Mouse (Mus musculus): ENCODE data around the gene Zbtb26. TPM values are rescaled to one million over a fixed set of nuclear protein-coding genes. Genes with fewer than 3 reads are reported as not detected.

Zbtb26 gene
- total and polyA plus RNA-seq, 3 experiments, result 4.2 to 5.0 TPM; not detected in 1

DNA sequence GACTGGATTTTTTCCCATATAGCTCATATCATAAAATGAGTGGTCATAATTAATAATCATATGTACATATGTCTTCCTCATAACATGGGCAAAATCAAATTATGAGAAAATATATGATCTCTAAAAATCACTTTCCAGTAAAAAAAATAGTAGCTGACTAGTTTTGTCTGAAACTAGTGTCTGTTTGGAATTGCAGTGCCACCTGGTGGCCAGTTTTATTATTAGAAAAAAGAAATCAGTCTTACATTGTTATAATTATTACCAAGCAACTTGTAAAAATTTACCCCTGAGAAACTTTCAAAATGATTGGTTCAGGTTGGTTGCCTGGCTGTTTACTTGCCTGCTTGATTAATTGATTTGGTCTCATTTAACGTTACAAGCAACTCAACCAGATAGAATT, 42.4 kb upstream of the Zbtb26 start:
- TF ChIP-seq SMC3 (IDR thresholded peaks at IDR 0.05; ENCODE audit: low read depth, low read length) (peak; percentile 72), RAD21 (IDR thresholded peaks at IDR 0.05; ENCODE audit: low read depth, low read length) (peak; percentile 79), CHD1 (IDR thresholded peaks at IDR 0.05; ENCODE audit: low read depth, low read length) (no peak), ZNF384 (IDR thresholded peaks at IDR 0.05; ENCODE audit: low read depth, low read length) (peak; percentile 90), NELFE (IDR thresholded peaks at IDR 0.05; ENCODE audit: low read depth, low read length) (no peak), CTCF (IDR thresholded peaks at IDR 0.05 in 2 of 3, conservative IDR thresholded peaks at IDR 0.05 in 1 of 3; ENCODE audit: control insufficient read depth in 1 of 3, insufficient read depth in 1 of 3, low read depth in 2 of 3, low read length in 3 of 3, poor library complexity in 1 of 3, severe bottlenecking in 1 of 3) (peak in 2 of 3 experiments; percentile 25 to 73; a peak in 4 of 6 replicates), ZC3H11A (IDR thresholded peaks at IDR 0.05; ENCODE audit: low read depth, low read length) (peak; percentile 58)
- no peak overlapping the region for H3K9ac ChIP-seq (ENCODE audit: control insufficient read depth, low read depth, low read length, poor library complexity, severe bottlenecking)
- H3K9me3 ChIP-seq (replicated peaks; ENCODE audit: insufficient read depth, low read length), result no peaks in the 10 kb centered on the region
- peaks cover 6 to 9% of the 10 kb centered on the region in 2 experiments for H3K4me1 ChIP-seq (ENCODE audit: control insufficient read depth in 1 of 2, insufficient read depth in 2 of 2, low read length in 2 of 2)
- no peaks in the 10 kb centered on the region for H3K79me2 ChIP-seq (ENCODE audit: control insufficient read depth, insufficient read depth, low read length, poor library complexity)
- H3K27me3 ChIP-seq (ENCODE audit: control insufficient read depth in 1 of 2, insufficient read depth in 2 of 2, low read length in 2 of 2), result no peaks in the 10 kb centered on the region
- H3K4me3 ChIP-seq (ENCODE audit: control insufficient read depth in 1 of 2, insufficient read depth in 1 of 2, low read depth in 2 of 2, low read length in 2 of 2), result no peak overlapping the region
- peak; percentile 74 for DNase-seq (ENCODE audit: low read depth, low spot score)
- H3K36me3 ChIP-seq (ENCODE audit: control insufficient read depth in 1 of 2, insufficient read depth in 2 of 2, low read length in 2 of 2), result peaks cover 6 to 19% of the 10 kb centered on the region in 2 experiments
- no peak overlapping the region for H3K27ac ChIP-seq (ENCODE audit: control insufficient read depth, low read depth, low read length)

DNA sequence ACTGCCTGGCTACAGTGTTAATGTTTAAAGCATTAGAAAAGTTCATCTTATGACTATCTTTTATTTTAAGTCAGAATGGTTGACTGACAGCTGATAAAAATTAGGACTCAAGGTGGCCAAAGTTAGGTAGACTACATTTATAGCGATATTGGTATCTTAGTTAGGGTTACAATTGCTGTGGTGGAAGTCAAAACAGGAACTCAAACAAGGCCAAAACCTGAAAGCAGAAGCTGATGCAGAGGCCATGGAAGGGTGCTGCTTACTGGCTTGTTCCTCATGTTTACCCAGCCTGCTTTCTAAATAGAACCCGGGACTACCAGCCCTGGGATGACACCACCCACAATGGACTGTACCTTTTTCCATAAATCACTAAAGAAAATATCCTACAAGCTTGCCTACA, 41.2 kb upstream of the Zbtb26 start:
- H3K4me3 ChIP-seq (ENCODE audit: control insufficient read depth in 1 of 2, insufficient read depth in 1 of 2, low read depth in 2 of 2, low read length in 2 of 2), result no peak overlapping the region
- no peaks in the 10 kb centered on the region for H3K79me2 ChIP-seq (ENCODE audit: control insufficient read depth, insufficient read depth, low read length, poor library complexity)
- TF ChIP-seq GATA1 (IDR thresholded peaks at IDR 0.05; ENCODE audit: low read depth, low read length) (0 out of 2 replicates have a peak, but pooled peaks have one; percentile 22), NRF1 (IDR thresholded peaks at IDR 0.05; ENCODE audit: insufficient read depth, low read depth, low read length, poor library complexity, severe bottlenecking) (no peak), MXI1 (IDR thresholded peaks at IDR 0.05; ENCODE audit: low read depth, low read length) (0 out of 2 replicates have a peak, but pooled peaks have one; percentile 30), GABPA (IDR thresholded peaks at IDR 0.05; ENCODE audit: low read depth, low read length) (no peak), MYC (IDR thresholded peaks at IDR 0.05; ENCODE audit: low read depth, low read length) (peak; percentile 26; the same call in 1 of the 2 replicates), ETS1 (IDR thresholded peaks at IDR 0.05; ENCODE audit: low read depth, low read length) (0 out of 2 replicates have a peak, but pooled peaks have one; percentile 14), SIN3A (IDR thresholded peaks at IDR 0.05; ENCODE audit: low read length) (0 out of 2 replicates have a peak, but pooled peaks have one; percentile 16), EP300 (IDR thresholded peaks at IDR 0.05; ENCODE audit: low read depth in 1 of 2, low read length in 2 of 2) (peak; percentile 45 to 57; a peak in 3 of 4 replicates)
- H3K9ac ChIP-seq (ENCODE audit: control insufficient read depth, low read depth, low read length, poor library complexity, severe bottlenecking), result no peak overlapping the region
- peaks cover 9% of the 10 kb centered on the region in 2 experiments for H3K4me1 ChIP-seq (ENCODE audit: control insufficient read depth in 1 of 2, insufficient read depth in 2 of 2, low read length in 2 of 2)
- 0 out of 2 replicates have a peak overlapping the region, but pooled peaks have one; percentile 22 for H3K27ac ChIP-seq (ENCODE audit: control insufficient read depth, low read depth, low read length)
- H3K9me3 ChIP-seq (replicated peaks; ENCODE audit: insufficient read depth, low read length), result no peaks in the 10 kb centered on the region
- H3K36me3 ChIP-seq (ENCODE audit: control insufficient read depth in 1 of 2, insufficient read depth in 2 of 2, low read length in 2 of 2), result peaks cover 6 to 29% of the 10 kb centered on the region in 2 experiments
- peak; percentile 76 for DNase-seq (ENCODE audit: low read depth, low spot score)
- H3K27me3 ChIP-seq (ENCODE audit: control insufficient read depth in 1 of 2, insufficient read depth in 2 of 2, low read length in 2 of 2), result no peaks in the 10 kb centered on the region
